Mouse (Mus musculus) layer of hippocampus, adult 9-10 months (tissue): ENCODE measurements at regions not wholly inside any gene's neighbourhood (a gene's known extent, or its start where the extent isn't known, plus 50 kb on each side); places are given as distances from the start of the nearest gene placed in this dataset.

Experiments
- DNase-seq: peaks from one replicate; pipeline ENCODE4 v3.0.0; 2022; ENCODE audit warnings: low spot score

DNA sequence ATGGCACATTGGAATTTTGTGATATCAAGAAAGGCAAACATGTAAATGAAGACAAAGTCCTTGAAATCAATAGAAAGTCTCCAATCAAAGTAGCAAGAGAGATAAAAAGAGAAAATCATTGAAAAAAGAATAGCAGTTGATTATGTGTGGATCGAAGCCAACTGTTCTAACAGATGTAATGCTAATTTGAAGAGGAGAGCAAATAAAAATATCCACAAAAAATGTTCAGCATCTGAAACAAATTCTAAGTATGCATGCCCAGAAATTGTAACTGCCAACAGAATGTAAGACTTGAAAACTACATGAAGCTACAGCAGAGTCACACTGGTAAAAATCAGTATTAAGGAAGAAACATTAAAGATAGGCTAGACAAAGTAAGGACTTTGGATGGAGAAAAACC, 587.2 kb upstream of the Galntl6 start:
- peak; percentile 5 for DNase-seq

DNA sequence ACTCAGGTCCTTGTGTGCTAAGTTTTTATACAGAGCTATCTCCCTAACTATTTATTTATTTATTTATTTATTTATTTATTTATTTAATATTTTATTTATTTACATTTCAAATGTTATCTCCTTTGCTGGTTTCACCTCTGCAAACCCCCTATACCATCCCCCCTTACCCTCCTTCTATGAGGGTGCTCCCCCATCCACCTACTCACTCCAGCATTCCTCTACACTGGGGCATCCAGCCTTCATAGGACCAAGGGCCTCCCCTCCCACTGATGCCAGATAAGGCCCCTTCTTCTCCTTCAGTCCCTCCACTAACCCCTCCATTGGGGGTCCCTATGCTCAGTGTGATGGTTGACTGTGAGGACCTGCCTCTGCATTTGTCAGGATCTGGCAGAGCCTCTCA, 579.0 kb upstream of the Galntl6 start:
- DNase-seq, result no peak

DNA sequence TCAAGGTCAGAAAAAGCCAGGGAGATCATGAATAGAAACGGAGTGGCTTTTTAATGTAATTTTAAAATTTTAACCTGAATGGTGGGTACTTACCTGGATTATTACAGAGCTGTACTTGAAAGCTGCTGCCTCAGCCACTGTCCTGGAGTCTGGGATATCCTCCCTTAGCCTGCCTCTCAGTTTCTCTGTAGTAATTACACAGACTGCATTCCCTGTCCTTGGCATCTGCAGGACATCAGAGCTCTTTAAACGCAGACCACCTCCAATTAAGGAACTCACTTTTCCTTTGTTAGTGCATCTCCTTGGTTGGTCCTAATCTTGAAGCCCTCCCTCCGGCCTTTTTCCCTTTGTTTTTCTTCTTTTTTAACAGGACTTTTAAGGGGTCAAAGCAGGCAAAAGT, 565.8 kb upstream of the Galntl6 start:
- no peak for DNase-seq

DNA sequence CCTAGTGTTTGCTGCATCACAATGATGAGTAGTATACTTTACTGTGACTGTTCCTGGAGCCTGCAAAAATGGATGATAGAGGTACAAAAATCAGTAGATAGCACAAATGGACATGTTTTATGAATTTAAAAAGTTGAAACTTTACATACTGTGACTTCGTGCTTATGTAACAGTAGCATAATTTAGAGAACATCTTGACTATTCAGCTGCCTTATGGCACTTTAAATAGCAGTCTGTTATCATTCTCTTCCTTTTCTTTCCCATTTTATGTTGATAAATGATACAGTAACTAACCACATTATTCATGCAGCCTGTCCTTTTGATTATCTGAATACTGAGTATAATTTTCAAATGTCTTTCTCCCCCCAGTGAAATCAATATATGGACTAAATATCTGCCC, 561.8 kb upstream of the Galntl6 start:
- peak; percentile 26 for DNase-seq

DNA sequence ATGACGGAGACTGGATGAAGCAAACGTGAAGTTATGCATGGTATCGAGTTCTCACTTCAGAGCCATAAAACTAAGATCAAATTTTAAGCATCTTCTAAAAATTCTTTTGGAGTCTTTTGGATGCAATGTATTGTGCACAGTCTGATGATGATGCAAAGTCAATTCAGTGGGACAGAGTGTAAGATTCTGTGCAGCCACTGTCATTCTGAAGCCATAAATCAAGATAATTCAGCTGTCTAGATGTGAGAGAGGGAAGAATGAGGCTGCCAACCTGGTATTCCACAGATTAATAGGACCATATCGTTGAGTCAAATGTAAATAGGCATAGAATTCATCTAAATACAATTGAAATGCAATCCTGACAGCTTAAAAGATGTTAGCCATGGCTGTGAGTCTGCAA, 536.2 kb upstream of the Galntl6 start:
- DNase-seq, result no peak

DNA sequence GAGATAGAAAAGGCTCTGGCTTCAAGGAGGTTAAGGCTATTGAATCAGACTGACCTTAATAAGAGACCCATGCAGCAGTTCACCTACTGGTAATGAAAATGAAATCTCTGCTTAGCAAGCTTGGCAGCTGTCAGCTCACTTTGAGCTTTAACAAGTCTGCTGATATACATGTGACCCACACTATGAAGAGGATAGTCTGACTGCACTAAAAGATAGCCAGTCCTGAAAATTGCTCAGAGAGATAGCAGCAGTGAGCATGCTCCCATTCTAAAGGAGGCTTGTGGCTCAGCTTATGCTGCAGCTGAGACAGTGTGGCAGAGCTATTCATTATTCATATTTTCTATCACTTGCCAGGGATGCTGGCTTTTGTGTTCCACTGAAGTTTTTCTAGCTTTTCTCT, 491.2 kb upstream of the Galntl6 start:
- DNase-seq, result no peak

DNA sequence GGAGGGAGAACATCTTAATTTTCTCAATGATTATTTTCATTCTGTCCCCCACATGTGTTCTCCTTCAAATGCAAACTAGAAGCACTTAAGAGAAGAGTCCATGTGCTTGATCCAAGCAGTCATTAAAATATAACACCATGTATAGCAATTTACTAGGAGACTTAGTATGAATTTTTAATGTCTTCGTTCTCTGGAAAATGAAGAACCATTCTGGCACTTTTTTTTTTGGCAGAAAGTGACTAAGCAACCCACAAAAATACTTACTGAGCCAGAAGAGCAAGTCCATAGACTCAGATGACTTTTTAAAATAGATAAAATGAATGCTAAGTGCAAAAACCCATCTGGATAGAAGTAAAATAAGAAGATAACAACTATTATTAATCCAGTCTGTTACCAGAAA, 477.3 kb upstream of the Galntl6 start:
- DNase-seq, result no peak

DNA sequence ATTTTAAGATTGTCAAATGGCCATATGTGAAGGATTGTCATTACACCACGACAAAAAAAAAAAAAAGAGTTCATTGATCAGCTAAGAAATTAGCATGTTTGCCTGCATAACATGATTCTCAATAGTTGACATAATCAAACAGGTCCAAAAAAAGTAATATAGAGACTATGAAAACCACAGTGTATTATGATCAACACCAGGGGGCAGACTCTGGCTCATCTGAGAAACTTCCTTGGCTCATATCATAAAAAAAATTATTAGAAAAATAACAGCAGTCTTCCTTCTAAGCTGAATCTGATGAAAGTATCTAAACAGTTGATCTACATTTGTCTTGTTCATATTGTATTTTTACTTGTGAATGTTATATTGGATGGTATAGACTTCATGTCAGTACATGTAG, 472.3 kb upstream of the Galntl6 start:
- no peak for DNase-seq

DNA sequence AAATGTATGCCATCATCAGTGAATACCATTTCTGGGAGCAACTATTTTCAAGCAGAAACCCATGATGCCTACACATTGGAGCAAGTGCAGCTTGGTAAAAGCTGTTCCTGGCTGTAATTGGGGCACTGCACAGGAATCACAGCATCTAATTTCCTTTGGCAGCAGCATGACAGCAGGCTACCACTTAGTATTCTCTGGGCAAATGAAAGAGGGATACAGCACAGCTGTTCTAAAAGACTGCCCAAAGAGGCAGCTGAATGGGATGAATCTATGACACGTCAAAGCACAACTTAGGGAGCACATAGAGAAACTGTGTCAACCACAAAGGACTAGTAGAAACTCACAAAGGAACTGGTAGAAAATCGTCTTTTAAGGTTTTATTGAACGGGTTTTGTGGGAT, 440.5 kb upstream of the Galntl6 start:
- DNase-seq, result peak; percentile 1

DNA sequence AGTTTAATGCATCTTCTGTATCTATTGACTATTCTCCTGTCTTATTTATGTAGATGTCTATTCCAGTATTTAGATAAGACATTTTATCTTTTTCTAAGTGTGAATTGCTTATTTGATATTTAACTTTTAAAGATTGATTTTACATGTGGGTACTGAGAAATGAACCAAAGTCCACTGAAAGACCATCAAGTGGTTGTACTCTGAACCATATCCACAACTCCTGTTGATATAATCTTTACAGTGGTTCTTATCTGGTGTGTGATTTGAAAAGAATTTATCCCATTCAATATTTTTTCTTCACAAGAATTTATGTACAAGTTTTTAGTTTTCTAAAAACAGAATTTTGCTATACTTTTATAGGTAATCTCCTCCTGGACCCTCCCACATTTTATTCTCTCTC, 422.6 kb upstream of the Galntl6 start:
- DNase-seq, result no peak
